Mouse (Mus musculus): ENCODE measurements around the gene Fam160a1. TPM values are rescaled to one million over a fixed set of nuclear protein-coding genes. Genes with fewer than 3 reads are reported as not detected.

Fam160a1 gene
- total and polyA plus RNA-seq, 2 experiments from 2014 or later, result 0.45 to 1.2 TPM

DNA sequence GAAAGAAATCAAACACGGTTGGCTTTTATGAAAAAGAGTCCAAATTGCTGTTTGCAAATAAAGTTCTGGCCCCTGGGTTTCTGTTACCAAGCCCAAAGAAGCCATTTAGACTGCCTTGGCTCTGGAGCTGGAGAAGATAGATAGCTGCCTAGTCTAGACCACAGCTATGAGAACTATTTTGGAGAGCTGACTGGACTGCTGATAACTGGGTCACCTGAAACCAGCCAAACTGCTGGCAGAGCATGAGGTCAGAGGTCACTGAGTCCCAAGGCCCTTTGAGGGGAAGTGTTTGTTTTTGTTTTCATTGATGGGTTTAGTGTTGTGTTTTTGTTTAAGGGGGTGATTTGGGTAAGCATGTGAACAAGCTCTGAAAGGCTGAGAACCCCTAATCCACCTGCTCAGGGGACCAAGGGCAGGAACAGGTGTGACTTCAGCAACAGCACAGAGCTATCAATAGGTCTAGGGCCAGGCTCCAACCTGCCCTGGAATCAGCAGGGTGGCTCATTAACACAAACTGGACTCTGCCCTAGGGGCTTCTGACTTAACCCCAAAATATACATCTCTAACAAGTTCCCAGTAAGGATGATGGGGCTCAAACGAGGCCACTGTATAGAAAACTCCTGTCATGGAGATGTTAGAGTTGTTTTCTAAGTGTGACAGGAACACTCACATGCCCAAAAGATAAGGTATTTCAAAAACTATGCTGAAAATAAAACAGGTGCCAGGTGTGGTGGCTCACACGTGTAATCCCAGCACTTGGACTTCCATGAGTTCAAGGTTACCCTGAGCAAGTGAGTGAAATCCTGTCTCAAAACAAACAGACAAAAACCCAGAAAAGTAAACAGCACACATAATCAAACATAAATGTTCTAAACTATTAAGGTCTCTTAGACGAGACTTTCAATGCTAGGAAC, 3.7 kb downstream of the Fam160a1 start:
- Histone ChIP-seq H3K4me3 (ENCODE audit: low read length) (no peak overlapping the region), H3K9ac (replicated peaks; ENCODE audit: low read length) (no peak overlapping the region), H3K27ac (no peak overlapping the region), H3K9me3 (ENCODE audit: low read length) (no peaks in the 10 kb centered on the region), H3K27me3 (ENCODE audit: insufficient read depth, low read length) (no peaks in the 10 kb centered on the region), H3K36me3 (ENCODE audit: insufficient read depth, low read length) (no peaks in the 10 kb centered on the region), H3K4me1 (ENCODE audit: insufficient read depth, low read length) (no peaks in the 10 kb centered on the region), H3K4me2 (ENCODE audit: low read depth, low read length) (no peak overlapping the region)
- 78% methylated on average over 4 of the region's 4 CpGs for WGBS
- DNase-seq (ENCODE audit: low spot score) (no peak), ATAC-seq (no peak)
- TF ChIP-seq CTCF (IDR thresholded peaks at IDR 0.05; ENCODE audit: low read depth), result no peak

DNA sequence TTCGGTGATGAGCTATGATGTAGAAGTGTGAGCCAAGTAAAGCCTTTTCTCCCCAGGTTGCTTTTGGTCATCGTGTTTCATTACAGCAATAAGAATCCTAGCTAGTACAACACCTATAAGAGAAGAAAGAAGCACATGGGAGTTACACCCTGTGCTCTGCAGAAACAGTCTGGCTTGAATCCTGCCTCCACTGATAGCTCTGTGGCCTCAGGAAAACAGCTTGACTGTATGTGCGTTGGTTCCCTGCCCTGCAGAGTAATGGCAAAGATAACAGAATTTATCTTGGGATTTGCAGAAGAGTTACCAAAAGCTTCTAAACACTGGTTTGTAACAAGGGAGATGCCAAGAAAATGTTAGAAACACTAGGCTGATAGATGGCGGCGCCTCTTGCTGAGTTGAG, 5.1 kb downstream of the Fam160a1 start:
- Histone ChIP-seq H3K4me3 (ENCODE audit: low read length) (no peak overlapping the region), H3K9ac (replicated peaks; ENCODE audit: low read length) (no peak overlapping the region), H3K27me3 (ENCODE audit: insufficient read depth, low read length) (no peaks in the 10 kb centered on the region), H3K36me3 (ENCODE audit: insufficient read depth, low read length) (no peaks in the 10 kb centered on the region), H3K4me1 (ENCODE audit: insufficient read depth, low read length) (no peaks in the 10 kb centered on the region), H3K9me3 (ENCODE audit: low read length) (no peaks in the 10 kb centered on the region), H3K27ac (no peak overlapping the region), H3K4me2 (ENCODE audit: low read depth, low read length) (no peak overlapping the region)
- WGBS, result 94% methylated on average over 5 of the region's 5 CpGs
- ATAC-seq, result no peak
- no peak for DNase-seq (ENCODE audit: low spot score)
- no peak for TF ChIP-seq CTCF (IDR thresholded peaks at IDR 0.05; ENCODE audit: low read depth)

DNA sequence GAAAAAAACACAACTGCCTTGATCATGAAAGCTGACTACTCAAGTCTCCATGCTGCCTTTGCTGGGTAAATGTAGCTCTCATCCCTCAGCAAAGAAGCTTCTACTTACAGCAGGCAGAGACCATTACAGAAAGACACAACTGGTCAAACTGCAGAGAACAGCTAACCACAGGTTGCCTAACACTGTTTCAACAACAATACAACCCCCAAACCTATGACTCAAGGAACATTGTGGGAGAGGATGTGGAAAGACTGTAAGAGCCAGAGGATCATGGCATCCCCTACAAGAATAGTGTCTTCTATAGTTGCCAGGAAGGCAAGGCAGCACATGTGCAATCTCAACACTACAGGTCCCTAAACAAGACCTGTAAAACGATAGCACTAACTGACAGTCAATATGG, 23.9 kb downstream of the Fam160a1 start:
- Histone ChIP-seq H3K27ac (no peak overlapping the region), H3K9me3 (ENCODE audit: low read length) (no peaks in the 10 kb centered on the region), H3K27me3 (ENCODE audit: insufficient read depth, low read length) (no peaks in the 10 kb centered on the region), H3K4me1 (ENCODE audit: insufficient read depth, low read length) (no peaks in the 10 kb centered on the region), H3K4me3 (ENCODE audit: low read length) (no peak overlapping the region), H3K4me2 (ENCODE audit: low read depth, low read length) (no peak overlapping the region), H3K9ac (replicated peaks; ENCODE audit: low read length) (no peak overlapping the region), H3K36me3 (ENCODE audit: insufficient read depth, low read length) (no peaks in the 10 kb centered on the region)
- WGBS, result 72% methylated on average over 1 of the region's 1 CpGs
- no peak for ATAC-seq
- TF ChIP-seq CTCF (IDR thresholded peaks at IDR 0.05; ENCODE audit: low read depth), result no peak
- DNase-seq (ENCODE audit: low spot score), result no peak

DNA sequence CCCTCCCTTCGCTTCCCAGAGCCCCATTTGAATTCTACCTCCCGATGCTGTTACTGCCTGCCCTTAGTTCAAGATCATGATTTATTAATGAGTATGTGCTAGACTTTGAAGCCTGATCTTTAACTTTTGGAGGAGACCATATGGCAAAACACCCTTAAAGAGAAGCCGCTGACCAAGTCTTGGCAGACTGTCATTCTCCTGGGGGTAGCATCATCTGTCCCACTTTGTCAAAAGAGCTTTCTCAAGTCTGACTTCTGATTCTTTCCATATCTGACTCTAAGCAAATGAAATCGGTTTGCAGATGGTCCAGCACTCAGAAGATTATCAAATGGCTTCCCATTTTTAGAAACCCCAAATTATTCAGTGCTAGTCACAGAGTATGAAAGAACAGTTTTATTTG, 27.3 kb downstream of the Fam160a1 start:
- 52% methylated on average over 4 of the region's 4 CpGs for WGBS
- Histone ChIP-seq H3K9me3 (ENCODE audit: low read length) (no peaks in the 10 kb centered on the region), H3K4me2 (ENCODE audit: low read depth, low read length) (no peak overlapping the region), H3K9ac (replicated peaks; ENCODE audit: low read length) (no peak overlapping the region), H3K27me3 (ENCODE audit: insufficient read depth, low read length) (no peaks in the 10 kb centered on the region), H3K27ac (no peak overlapping the region), H3K36me3 (ENCODE audit: insufficient read depth, low read length) (no peaks in the 10 kb centered on the region), H3K4me1 (ENCODE audit: insufficient read depth, low read length) (no peaks in the 10 kb centered on the region), H3K4me3 (ENCODE audit: low read length) (no peak overlapping the region)
- no peak for TF ChIP-seq CTCF (IDR thresholded peaks at IDR 0.05; ENCODE audit: low read depth)
- DNase-seq (ENCODE audit: low spot score) (no peak), ATAC-seq (no peak)

DNA sequence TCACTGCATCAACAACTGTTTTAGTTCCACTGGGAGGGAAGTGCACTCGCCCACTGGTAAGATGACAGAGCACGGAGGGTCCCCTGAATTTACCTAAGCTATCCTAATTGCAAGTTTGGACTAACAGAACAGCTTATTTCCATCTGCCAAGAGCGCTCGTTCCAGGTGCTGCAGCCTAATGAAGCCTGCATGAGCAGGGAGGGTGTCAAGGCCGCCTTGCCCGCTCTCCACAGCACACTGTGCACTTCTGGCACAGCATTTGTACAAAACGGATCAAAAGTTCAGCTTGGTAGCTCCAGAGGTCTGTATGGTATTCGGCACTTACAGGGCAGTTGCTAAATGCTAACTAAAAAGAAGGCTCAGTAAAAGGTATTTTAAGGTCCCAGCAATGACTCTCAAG, 30.6 kb downstream of the Fam160a1 start:
- no peaks in the 10 kb centered on the region for H3K27me3 ChIP-seq (ENCODE audit: insufficient read depth, low read length)
- no peak overlapping the region for H3K4me3 ChIP-seq (ENCODE audit: low read length)
- H3K27ac ChIP-seq, result no peak overlapping the region
- H3K36me3 ChIP-seq (ENCODE audit: insufficient read depth, low read length), result no peaks in the 10 kb centered on the region
- H3K9ac ChIP-seq (replicated peaks; ENCODE audit: low read length), result no peak overlapping the region
- no peak for TF ChIP-seq CTCF (IDR thresholded peaks at IDR 0.05; ENCODE audit: low read depth)
- DNase-seq (ENCODE audit: low spot score) (no peak), ATAC-seq (no peak)
- H3K4me1 ChIP-seq (ENCODE audit: insufficient read depth, low read length), result no peaks in the 10 kb centered on the region
- no peak overlapping the region for H3K4me2 ChIP-seq (ENCODE audit: low read depth, low read length)
- 62% methylated on average over 8 of the region's 8 CpGs for WGBS
- no peaks in the 10 kb centered on the region for H3K9me3 ChIP-seq (ENCODE audit: low read length)

DNA sequence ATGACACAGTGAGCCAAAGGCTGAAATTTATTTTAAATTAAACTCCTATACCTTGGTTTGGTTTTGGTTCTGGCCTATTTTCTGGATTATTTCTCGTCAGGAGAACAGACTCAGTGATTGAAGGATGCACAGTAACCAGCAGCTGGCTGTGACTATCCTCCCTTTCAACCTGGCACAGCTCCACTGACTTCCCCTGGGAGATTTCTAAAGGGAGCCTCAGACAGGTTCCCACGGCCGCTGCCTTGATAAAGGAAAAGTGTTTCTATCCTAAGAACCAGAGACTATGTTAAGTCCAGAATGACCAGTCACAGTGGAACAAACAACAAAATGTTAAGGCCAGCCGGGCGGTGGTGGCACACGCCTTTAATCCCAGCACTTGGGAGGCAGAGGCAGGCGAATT, 36.2 kb downstream of the Fam160a1 start:
- no peak for DNase-seq (ENCODE audit: low spot score)
- WGBS, result 70% methylated on average over 7 of the region's 7 CpGs

DNA sequence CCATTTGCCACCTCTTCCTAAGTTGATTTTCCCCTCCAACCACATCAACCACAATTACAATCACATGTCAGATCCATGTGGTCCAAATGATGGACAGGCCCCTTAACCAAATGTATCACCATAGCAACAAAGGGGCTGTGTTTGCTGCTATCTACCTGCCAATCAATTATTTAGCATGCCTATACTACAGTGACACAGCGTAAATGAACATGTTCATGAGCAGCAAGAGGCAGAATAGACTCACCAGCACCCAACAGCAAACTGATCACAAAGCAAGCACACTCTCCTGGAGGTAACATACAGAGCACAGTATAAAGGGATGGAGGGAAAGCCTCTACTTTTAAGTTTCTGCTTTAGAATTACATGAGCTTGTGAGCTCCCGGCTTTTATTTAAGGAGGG, 36.8 kb downstream of the Fam160a1 start:
- no peak overlapping the region for H3K27ac ChIP-seq
- H3K4me3 ChIP-seq (ENCODE audit: low read length), result no peak overlapping the region
- no peaks in the 10 kb centered on the region for H3K9me3 ChIP-seq (ENCODE audit: low read length)
- ATAC-seq (no peak), DNase-seq (ENCODE audit: low spot score) (no peak)
- H3K9ac ChIP-seq (replicated peaks; ENCODE audit: low read length), result no peak overlapping the region
- 54% methylated on average over 2 of the region's 2 CpGs for WGBS
- H3K4me2 ChIP-seq (ENCODE audit: low read depth, low read length), result no peak overlapping the region
- no peak for TF ChIP-seq CTCF (IDR thresholded peaks at IDR 0.05; ENCODE audit: low read depth)
- H3K27me3 ChIP-seq (ENCODE audit: insufficient read depth, low read length), result no peaks in the 10 kb centered on the region
- no peaks in the 10 kb centered on the region for H3K36me3 ChIP-seq (ENCODE audit: insufficient read depth, low read length)
- H3K4me1 ChIP-seq (ENCODE audit: insufficient read depth, low read length), result no peaks in the 10 kb centered on the region

More for the DNA sequence above, 36.2 kb downstream of the Fam160a1 start:
- Histone ChIP-seq H3K27me3 (ENCODE audit: insufficient read depth, low read length) (no peaks in the 10 kb centered on the region), H3K27ac (no peak overlapping the region), H3K36me3 (ENCODE audit: insufficient read depth, low read length) (no peaks in the 10 kb centered on the region), H3K4me1 (ENCODE audit: insufficient read depth, low read length) (no peaks in the 10 kb centered on the region), H3K9ac (replicated peaks; ENCODE audit: low read length) (no peak overlapping the region), H3K4me3 (ENCODE audit: low read length) (no peak overlapping the region), H3K9me3 (ENCODE audit: low read length) (no peaks in the 10 kb centered on the region), H3K4me2 (ENCODE audit: low read depth, low read length) (no peak overlapping the region)
- no peak for ATAC-seq
- no peak for TF ChIP-seq CTCF (IDR thresholded peaks at IDR 0.05; ENCODE audit: low read depth)
